Mouse (Mus musculus): ENCODE results near the gene Rtl4.

Gene Rtl4

GRCm38 (mm10) chrX:144688207-144689118 lies at the start of gene Rtl4:
Gene Rtl4 (plus strand): TSS chrX:144688907.
- DNase-seq (ENCODE audit: low spot score in 2 of 2) = peak; percentile 4 to 8

GRCm38 (mm10) chrX:144644756-144645155 lies 44.0 kb upstream of the Rtl4 start:
- DNase-seq (ENCODE audit: low spot score in 2 of 2) = no peak

- DNase-seq (ENCODE audit: low spot score in 2 of 2) = no peak
Observed at GRCm38 (mm10) chrX:144645394-144645793, 43.3 kb upstream of the Rtl4 start.

GRCm38 (mm10) chrX:144652196-144652595 lies 36.5 kb upstream of the Rtl4 start:
- no peak for DNase-seq (ENCODE audit: low spot score in 2 of 2)

GRCm38 (mm10) chrX:144687742-144688141 lies 965 bp upstream of the Rtl4 start:
- DNase-seq (ENCODE audit: low spot score in 2 of 2) = no peak

GRCm38 (mm10) chrX:144688142-144688206 lies 733 bp upstream of the Rtl4 start, which contains the start of gene Trpc5:
Gene Trpc5 (minus strand): TSS chrX:144688180.
- DNase-seq (ENCODE audit: low spot score in 2 of 2) = no peak

- DNase-seq (ENCODE audit: low spot score in 2 of 2) = peak; percentile 9 to 11
Observed at GRCm38 (mm10) chrX:144689119-144689858, 582 bp downstream of the Rtl4 start.

- DNase-seq (ENCODE audit: low spot score in 2 of 2) = peak in 1 of 2 experiments; percentile 17
Observed at GRCm38 (mm10) chrX:144689859-144690181, 1.1 kb downstream of the Rtl4 start.

GRCm38 (mm10) chrX:144716330-144716729 lies 27.6 kb downstream of the Rtl4 start:
- no peak for DNase-seq (ENCODE audit: low spot score in 2 of 2)

GRCm38 (mm10) chrX:144747528-144748049 lies 58.9 kb downstream of the Rtl4 start:
- DNase-seq (ENCODE audit: low spot score in 2 of 2) = no peak

- peak in 1 of 2 experiments; percentile 15 for DNase-seq (ENCODE audit: low spot score in 2 of 2)
Observed at GRCm38 (mm10) chrX:144986980-144987379, 298.3 kb downstream of the Rtl4 start.

- DNase-seq (ENCODE audit: low spot score in 2 of 2) = no peak
Observed at GRCm38 (mm10) chrX:145065484-145065913, 376.8 kb downstream of the Rtl4 start.

- no peak for DNase-seq (ENCODE audit: low spot score in 2 of 2)
Observed at GRCm38 (mm10) chrX:145089802-145090201, 401.1 kb downstream of the Rtl4 start.

GRCm38 (mm10) chrX:145090360-145090759 lies 401.7 kb downstream of the Rtl4 start:
- no peak for DNase-seq (ENCODE audit: low spot score in 2 of 2)

GRCm38 (mm10) chrX:145090964-145091363 lies 402.3 kb downstream of the Rtl4 start:
- DNase-seq (ENCODE audit: low spot score in 2 of 2) = no peak

Data from frontal cortex, postnatal 36 days (tissue).